Mouse (Mus musculus): ENCODE measurements around the gene Msl1. TPM values are rescaled to one million over a fixed set of nuclear protein-coding genes. Genes with fewer than 3 reads are reported as not detected.

The Msl1 gene
- 22.8 and 25.0 TPM in 2 replicates for polyA plus RNA-seq (2016; fragmentation: Nextera tagmentation; extraction: Ambion mirVana)

DNA sequence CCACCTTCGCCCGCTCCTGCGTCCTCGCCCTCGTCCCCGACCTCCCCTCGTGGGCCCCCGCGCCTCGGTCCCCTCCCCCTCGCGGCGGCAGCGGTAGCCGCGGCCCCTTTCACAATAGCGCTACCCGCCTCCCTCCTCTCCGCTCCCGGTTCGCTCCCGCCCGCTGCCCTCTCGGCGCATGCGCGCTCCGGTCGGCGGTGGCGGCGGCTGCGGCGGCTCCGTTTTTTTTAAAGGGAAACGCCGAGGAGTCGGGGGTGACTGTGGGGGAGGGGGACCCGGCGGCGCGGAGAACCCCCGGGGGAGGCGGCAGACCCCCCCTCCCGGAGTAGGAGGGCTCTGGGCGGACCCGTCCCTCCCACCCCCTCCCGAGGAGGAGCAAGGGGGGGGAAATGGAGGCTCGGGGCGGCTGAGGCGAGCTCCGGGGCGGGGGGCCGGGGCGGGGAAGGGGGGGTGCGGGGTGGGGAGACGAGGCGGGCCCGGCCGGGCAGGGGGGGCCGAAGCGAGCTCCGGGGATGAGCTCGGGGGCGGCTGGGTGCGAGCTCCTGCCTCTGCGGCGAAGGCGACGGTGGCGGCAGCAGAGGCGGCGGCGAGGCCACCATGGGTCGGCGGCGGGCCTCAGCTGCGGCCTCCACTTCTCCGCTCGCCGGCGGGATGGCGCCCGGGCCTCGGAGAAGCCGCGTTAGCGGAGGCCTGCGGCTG lies at the start of gene Msl1:
TSS of gene Msl1 (plus strand) at position 502 of the 699 bp plus-strand sequence.
- 2% methylated on average over 62 of the region's 89 CpGs for WGBS
- peak; percentile 93 for DNase-seq (ENCODE audit: low spot score)
- no peaks in the 10 kb centered on the region for H3K27me3 ChIP-seq (ENCODE audit: low read depth, poor library complexity, severe bottlenecking)
- peaks cover 29% of the 10 kb centered on the region for H3K36me3 ChIP-seq
- no peaks in the 10 kb centered on the region for H3K9me3 ChIP-seq (replicated peaks)
- H3K4me1 ChIP-seq = peaks cover 55% of the 10 kb centered on the region
- H3K27ac ChIP-seq = peak within 1 kb of the TSS; percentile 99
- peak within 1 kb of the TSS; percentile 97 for H3K4me3 ChIP-seq

DNA sequence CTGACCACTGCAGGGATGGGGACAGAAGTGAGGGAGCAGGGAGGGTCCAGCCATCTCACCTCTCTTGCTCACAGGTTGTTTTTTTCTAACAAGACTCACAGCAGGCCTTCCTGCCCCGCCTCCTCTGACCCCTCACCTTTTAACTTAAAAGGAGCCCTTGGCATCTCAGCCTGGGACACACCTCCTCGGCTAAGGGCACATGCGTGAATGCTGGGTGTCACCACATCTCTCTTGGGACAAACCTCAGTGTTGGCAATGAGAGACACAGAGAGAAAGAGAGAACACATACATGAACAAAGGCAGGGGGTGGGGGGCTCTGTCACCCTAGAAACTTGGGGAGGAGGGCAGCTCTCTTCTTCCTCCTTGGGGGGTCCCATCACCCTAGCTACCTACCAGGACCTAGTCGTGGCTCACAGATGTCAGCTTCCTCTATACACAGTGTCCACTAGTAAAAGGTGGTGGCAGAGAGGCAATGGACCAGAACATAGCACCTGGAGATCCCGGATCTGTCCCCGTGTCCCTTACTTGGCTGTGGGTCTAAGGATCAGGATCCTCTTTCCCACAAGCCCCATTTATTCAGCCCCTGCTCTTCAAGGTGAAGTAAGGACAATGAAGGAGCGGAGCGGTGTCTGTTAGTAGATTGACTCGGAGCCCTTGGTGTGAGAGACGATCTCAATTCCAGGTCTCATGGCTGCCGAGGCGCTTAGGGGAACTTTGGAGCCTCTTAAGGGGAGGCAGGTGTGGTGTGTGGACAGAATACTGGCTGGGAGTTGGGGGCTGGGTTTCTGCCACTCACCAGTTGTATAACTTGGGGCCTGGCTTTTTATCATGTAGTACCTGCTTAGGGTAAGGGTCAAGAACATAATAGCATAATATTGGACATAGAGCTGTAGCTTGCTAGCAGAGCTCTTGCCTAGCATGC lies 49.1 kb upstream of the Msl1 start:
- Histone ChIP-seq H3K36me3 (no peaks in the 10 kb centered on the region), H3K27ac (peak overlapping the region; percentile 82), H3K4me1 (peaks cover 99% of the 10 kb centered on the region), H3K4me3 (peak overlapping the region; percentile 42), H3K9me3 (replicated peaks) (no peaks in the 10 kb centered on the region), H3K27me3 (ENCODE audit: low read depth, poor library complexity, severe bottlenecking) (no peaks in the 10 kb centered on the region)
- DNase-seq (ENCODE audit: low spot score) = no peak
- WGBS = 36% methylated on average over 12 of the region's 12 CpGs

DNA sequence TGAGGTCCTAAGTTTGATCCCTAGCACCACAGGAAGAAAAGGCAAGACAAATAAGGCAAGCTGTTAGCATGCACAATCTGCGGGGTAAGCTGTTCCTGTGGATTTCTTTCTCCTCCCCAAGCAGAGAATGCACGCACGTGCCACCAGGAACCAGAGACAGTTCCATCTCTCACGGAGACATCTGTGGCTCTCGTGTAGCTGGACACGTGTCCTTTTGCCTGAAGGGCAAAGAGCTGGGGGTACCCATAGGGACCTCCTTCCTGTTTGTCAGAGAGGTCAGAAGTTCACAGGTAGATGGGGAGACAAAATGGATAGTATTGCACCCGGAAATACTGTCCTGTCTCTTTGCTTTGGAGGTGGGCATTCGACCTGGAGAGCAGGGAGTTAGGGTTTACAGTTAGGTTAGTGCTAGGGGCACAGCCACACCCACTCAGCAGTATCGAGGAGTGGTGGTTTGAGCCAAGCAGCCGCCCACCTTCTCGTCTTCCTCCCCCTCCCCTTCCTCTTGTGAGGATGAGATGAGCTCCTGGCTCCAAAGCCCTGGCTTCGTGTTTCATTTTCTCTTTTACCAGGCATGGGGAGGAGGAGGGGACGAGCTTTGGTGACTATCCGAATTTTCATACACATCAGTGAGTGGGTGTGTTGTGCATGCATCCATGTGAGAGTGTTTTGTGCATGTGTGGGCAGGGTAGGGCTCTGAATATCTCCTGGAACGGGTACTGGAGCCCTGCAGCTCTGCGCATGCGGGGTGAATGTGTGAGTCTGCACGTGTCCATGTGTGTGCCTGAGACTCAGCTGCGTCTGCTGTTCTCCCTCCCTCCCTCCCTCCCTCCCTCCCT lies 48.2 kb upstream of the Msl1 start:
- Histone ChIP-seq H3K9me3 (replicated peaks) (no peaks in the 10 kb centered on the region), H3K27me3 (ENCODE audit: low read depth, poor library complexity, severe bottlenecking) (no peaks in the 10 kb centered on the region), H3K27ac (peak overlapping the region; percentile 82), H3K4me1 (peaks cover 97% of the 10 kb centered on the region), H3K36me3 (no peaks in the 10 kb centered on the region), H3K4me3 (peak overlapping the region; percentile 42)
- DNase-seq (ENCODE audit: low spot score) = peak; percentile 82
- 6% methylated on average over 19 of the region's 19 CpGs for WGBS

DNA sequence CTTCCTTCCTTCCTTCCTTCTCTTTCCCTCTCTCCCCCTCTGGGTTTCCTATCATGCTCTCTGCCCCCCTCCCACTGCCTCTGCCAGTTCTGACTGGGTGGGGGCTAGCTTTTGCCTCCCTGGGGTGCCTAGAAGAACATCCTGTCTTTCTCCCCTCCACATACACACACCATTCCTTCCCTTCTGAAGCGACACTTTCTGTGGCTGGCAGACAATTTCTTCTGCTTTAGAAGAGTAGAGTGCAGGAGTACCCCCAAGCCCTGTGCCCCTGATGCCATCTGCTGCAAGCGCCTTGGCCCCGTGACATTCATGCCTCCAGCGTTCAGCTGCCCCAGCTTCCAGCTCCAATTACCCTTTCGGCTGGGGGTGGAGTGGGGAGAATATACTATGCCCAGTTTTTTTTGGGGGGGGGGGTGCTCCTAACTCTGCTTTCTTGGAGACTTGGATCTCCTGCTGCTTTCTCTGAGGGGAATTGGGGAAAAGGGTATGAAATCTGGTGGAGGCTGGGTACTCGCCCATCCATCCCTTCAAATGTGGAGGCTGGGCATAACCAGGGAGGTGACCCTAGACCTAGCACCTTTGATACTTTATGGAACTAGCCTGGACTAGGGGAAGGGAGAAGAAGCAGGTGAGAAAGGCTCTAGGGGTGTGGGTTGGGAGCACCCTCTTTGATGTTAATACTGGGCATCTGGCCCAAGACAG lies 47.4 kb upstream of the Msl1 start:
- Histone ChIP-seq H3K4me3 (peak overlapping the region; percentile 42), H3K36me3 (no peaks in the 10 kb centered on the region), H3K4me1 (peaks cover 88% of the 10 kb centered on the region), H3K27ac (peak overlapping the region; percentile 82), H3K9me3 (replicated peaks) (no peaks in the 10 kb centered on the region), H3K27me3 (ENCODE audit: low read depth, poor library complexity, severe bottlenecking) (no peaks in the 10 kb centered on the region)
- 27% methylated on average over 6 of the region's 6 CpGs for WGBS
- no peak for DNase-seq (ENCODE audit: low spot score)

DNA sequence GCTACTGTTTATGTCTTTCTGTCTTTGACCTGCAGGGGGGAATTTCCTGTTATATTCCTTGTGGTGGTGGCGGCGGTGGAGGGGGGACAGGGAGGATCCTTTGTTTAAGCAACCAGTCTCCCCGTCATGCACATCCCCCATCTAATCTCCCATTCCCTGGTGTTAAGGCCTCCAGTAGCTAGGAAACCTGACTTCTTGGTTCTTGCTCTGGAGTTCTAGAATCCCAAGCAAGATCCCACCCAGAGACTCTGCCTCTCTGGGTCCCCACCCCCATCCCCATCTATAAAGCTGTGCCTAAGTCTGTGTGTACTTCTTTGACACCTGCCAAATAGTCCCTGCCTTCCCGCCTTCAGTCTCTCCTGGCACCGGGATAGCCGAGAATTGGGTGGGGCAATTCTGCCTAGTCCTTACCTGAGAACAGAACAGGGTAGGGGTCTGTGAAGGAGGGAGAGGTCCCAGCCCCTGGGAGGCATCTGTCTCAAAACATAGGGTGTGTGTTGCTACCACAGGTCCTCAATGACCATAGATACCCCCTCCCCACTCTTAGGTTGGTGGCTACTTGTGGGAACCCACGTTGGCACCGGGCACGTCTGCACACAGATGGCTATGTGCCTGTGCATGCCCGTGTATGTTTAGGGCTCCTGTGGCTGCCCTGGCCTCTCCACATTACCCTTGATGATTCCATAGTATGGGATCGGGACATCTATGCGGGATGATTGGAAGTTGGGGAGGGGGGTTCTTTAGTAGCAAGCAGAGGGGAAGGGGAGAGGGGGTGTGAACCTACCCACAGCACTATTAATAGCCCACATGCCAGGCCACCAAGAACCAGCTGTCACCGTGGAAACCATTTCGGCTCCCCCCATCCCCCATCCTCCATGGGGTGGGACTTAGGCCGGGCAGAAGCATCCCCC lies 46.6 kb upstream of the Msl1 start:
- WGBS = 32% methylated on average over 15 of the region's 15 CpGs
- no peak for DNase-seq (ENCODE audit: low spot score)

DNA sequence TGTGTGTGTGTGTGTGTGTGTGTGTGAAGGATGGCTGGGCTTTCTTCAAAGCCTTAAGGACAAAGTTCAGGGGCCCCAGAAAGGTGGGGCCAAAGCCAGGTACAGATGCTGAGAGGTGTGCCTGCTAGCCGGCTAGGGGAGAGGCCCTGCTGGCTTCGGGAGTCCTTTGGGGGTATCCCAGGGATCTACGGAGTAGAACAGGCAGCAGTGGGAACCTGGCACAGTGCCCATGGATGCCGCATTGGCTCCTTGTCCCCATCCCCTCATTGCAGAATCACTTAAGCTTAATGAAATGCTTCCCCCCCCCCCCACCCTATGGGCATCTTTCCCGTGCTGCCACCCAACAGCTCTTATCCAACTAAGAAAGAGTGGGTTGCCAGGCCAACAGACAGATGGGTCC lies 45.6 kb upstream of the Msl1 start:
- 65% methylated on average over 5 of the region's 5 CpGs for WGBS
- H3K27ac ChIP-seq = peak overlapping the region; percentile 82
- H3K9me3 ChIP-seq (replicated peaks) = no peaks in the 10 kb centered on the region
- H3K4me1 ChIP-seq = peaks cover 85% of the 10 kb centered on the region
- no peaks in the 10 kb centered on the region for H3K27me3 ChIP-seq (ENCODE audit: low read depth, poor library complexity, severe bottlenecking)
- H3K4me3 ChIP-seq = no peak overlapping the region
- DNase-seq (ENCODE audit: low spot score) = no peak
- peaks cover 12% of the 10 kb centered on the region for H3K36me3 ChIP-seq

More for the DNA sequence above, 46.6 kb upstream of the Msl1 start:
- H3K36me3 ChIP-seq = peaks cover 6% of the 10 kb centered on the region; the same call in 1 of the 2 replicates
- H3K9me3 ChIP-seq (replicated peaks) = no peaks in the 10 kb centered on the region
- H3K4me3 ChIP-seq = 0 out of 2 replicates have a peak overlapping the region, but pooled peaks have one; percentile 0
- no peaks in the 10 kb centered on the region for H3K27me3 ChIP-seq (ENCODE audit: low read depth, poor library complexity, severe bottlenecking)
- peak overlapping the region; percentile 82 for H3K27ac ChIP-seq
- H3K4me1 ChIP-seq = peaks cover 85% of the 10 kb centered on the region

DNA sequence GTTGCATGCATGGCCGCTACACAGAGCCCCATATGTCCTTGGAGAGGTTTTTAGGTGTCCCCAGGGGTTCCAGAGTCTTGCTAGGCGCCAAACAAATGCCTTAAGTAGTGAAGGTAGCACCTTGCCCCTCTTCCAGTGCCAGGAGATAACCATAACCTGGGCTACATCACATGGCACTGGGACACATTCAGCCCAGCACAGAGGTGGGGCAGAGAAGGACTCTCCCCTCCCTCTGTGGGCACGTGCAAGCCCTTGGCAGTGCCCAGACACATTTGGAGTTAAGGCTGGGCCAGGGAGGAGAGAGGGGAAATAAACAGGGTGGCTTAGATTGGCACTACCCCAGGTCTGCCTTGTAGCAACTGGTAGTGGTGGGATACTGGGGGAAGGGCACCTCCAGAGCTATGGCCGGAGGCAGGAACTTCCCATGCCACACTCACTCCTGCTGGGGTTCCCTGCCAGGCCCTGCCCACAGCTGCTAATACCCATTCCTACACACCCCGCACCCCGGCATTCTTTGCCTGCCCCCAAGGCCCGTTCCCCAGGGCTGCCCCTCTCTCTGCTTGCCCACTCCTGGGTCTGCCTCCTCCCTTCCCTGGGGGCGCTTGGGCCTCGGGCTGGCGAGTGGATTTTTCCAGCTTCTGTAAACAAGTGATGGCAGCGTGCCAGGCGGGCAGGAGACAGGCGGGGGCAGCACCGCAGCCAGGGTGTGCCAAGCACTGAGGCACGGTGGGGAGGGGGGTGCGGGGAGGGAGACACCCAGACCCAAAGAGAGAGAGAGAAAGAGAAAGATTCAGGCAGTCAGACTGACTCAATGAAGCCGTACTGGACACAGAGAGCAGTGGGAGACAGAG lies 44.7 kb upstream of the Msl1 start:
- 57% methylated on average over 17 of the region's 17 CpGs for WGBS
- Histone ChIP-seq H3K9me3 (replicated peaks) (no peaks in the 10 kb centered on the region), H3K4me3 (no peak overlapping the region), H3K27ac (peak overlapping the region; percentile 69), H3K36me3 (peaks cover 12% of the 10 kb centered on the region), H3K4me1 (peaks cover 80% of the 10 kb centered on the region), H3K27me3 (ENCODE audit: low read depth, poor library complexity, severe bottlenecking) (no peaks in the 10 kb centered on the region)
- DNase-seq (ENCODE audit: low spot score) = no peak

DNA sequence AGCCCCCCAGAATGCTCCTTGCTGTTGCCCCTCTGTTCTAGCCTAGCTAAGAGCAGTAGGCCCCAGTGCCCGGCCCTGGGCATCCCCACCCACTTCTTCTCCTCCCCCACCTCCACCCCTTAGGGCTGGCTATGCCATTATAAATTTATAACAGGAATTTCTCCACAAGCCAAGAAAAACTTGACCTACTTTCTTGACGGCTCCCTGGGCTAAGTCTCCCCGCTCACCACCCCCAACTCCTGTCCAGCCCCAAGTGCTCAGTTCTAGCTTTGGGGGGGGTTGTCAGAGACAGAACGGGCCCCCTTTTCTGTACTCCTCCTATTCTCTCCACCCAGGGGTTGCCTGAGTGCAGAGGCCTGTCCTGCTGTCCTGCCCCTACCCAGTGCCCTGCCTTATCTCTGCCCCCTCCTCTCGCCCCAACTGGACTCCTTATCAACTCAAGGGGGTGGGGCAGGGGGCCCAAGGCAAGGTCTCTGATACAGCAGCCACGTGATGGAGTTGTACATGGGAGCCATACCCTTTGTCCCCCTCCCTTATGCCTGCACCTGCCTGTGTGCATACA lies 44.0 kb upstream of the Msl1 start:
- no peak for DNase-seq (ENCODE audit: low spot score)
- H3K4me3 ChIP-seq = no peak overlapping the region
- H3K4me1 ChIP-seq = peaks cover 79% of the 10 kb centered on the region

DNA sequence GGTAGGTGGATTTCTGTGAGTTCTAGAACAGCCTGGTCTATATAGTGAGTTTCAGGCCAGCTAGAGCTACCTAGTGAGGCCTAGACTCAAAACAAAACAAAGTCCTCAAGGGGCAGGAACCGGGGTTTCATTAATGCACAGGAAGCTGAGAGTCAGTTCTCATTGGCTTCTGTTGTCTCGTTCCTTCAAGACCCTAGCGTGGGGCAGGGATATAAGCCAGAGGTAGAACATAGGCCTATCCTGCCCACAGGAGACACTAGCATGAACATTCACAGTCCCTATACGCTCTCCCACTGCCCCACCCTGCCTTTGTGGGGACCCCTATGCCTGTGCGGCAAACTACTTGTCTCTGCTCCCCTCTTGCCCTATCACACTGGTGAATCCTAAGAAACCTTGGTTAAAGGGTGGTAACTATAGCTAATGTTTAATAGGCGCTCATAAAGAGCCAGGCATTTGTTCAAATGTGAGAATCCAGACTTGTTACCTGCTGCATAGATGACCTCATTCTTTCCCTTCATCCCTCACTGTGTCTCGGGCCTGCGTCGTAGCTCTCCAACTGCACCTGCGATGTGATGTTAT lies 42.7 kb upstream of the Msl1 start:
- H3K4me1 ChIP-seq = peaks cover 66% of the 10 kb centered on the region
- peaks cover 17% of the 10 kb centered on the region for H3K36me3 ChIP-seq
- DNase-seq (ENCODE audit: low spot score) = no peak
- H3K4me3 ChIP-seq = no peak overlapping the region
- H3K27me3 ChIP-seq (ENCODE audit: low read depth, poor library complexity, severe bottlenecking) = no peaks in the 10 kb centered on the region
- WGBS = 85% methylated on average over 10 of the region's 10 CpGs
- 0 out of 2 replicates have a peak overlapping the region, but pooled peaks have one; percentile 21 for H3K27ac ChIP-seq
- no peaks in the 10 kb centered on the region for H3K9me3 ChIP-seq (replicated peaks)

More for the DNA sequence above, 44.0 kb upstream of the Msl1 start:
- Histone ChIP-seq H3K27ac (peak overlapping the region; percentile 69; the same call in 1 of the 2 replicates), H3K9me3 (replicated peaks) (no peaks in the 10 kb centered on the region), H3K27me3 (ENCODE audit: low read depth, poor library complexity, severe bottlenecking) (no peaks in the 10 kb centered on the region), H3K36me3 (peaks cover 12% of the 10 kb centered on the region)
- WGBS = 58% methylated on average over 6 of the region's 6 CpGs

DNA sequence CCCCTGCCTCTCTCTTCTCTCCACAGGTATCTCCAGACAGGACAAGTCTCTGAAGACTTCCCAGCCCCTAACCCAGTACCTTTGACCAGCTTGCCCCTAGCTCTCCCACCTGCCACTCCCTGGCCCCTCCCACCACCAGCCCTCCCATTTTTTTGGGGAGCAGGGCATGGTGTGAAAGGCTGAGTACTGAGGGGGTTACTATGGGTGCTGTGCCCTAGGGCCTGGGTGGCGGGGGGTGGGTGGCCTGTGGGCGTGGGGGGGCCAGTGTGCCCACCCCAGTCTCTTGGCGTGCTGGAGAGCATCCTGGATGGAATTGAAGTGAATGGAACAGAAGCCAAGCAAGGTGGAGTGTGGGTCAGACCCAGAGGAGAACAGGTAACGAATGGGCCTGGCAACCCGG lies 42.1 kb upstream of the Msl1 start:
- Histone ChIP-seq H3K27ac (no peak overlapping the region), H3K36me3 (peaks cover 20% of the 10 kb centered on the region), H3K9me3 (replicated peaks) (no peaks in the 10 kb centered on the region), H3K4me3 (no peak overlapping the region), H3K27me3 (ENCODE audit: low read depth, poor library complexity, severe bottlenecking) (no peaks in the 10 kb centered on the region), H3K4me1 (peaks cover 60% of the 10 kb centered on the region)
- WGBS = 88% methylated on average over 5 of the region's 5 CpGs
- no peak for DNase-seq (ENCODE audit: low spot score)

All from limb, embryonic 10.5 days (tissue).